Mouse (Mus musculus) olfactory bulb, adult 2 months (tissue): ENCODE measurements at regions not wholly inside any gene's neighbourhood (a gene's known extent, or its start where the extent isn't known, plus 50 kb on each side); places are given as distances from the start of the nearest gene placed in this dataset.

Experiments used
- H3K27ac ChIP-seq: fragments of 200-500 bp; 2 replicates; pipeline ENCODE4 v1.5.1; 2012; ENCODE audit warnings: low read depth, low read length; ENCODE audit not compliant: insufficient read depth
- H3K4me1 ChIP-seq: fragments of 200-500 bp; 2 replicates; pipeline ENCODE4 v1.6.1; 2012; ENCODE audit warnings: low read length; ENCODE audit not compliant: control insufficient read depth, insufficient read depth
- H3K4me3 ChIP-seq: fragments of 200-500 bp; 2 replicates; pipeline ENCODE4 v1.5.1; 2012; ENCODE audit warnings: mild to moderate bottlenecking, low read depth, low read length, moderate library complexity; ENCODE audit not compliant: insufficient read depth
- CTCF ChIP-seq: fragments of 200-500 bp; IDR thresholded peaks from 2 replicates; pipeline ENCODE4 v1.5.1; 2012; ENCODE audit warnings: low read depth, mild to moderate bottlenecking, low read length, moderate library complexity; ENCODE audit not compliant: insufficient read depth
- POLR2A ChIP-seq: fragments of 200-500 bp; IDR thresholded peaks from 2 replicates; pipeline ENCODE4 v1.6.1; 2012; ENCODE audit warnings: mild to moderate bottlenecking, low read depth, low read length, moderate library complexity; ENCODE audit not compliant: insufficient read depth
- WGBS: fragments of 180-500 bp; shearing (Covaris S2); methylation state at CpG from one replicate; pipeline ENCODE4 v1.1.7; 2018; 5-methylcytosine and 5-hydroxymethylcytosine counted together

GRCm38 (mm10) chr8:35996330-35997077, 230.9 kb downstream of the Gm19410 start:
- TF ChIP-seq CTCF (no peak), POLR2A (no peak)
- H3K27ac ChIP-seq, result no peak overlapping the region
- WGBS, result 69% methylated on average over 6 of the region's 6 CpGs
- H3K4me3 ChIP-seq, result no peak overlapping the region
- 0 out of 2 replicates have a peak, but pooled peaks cover 2% of the 10 kb centered on the region for H3K4me1 ChIP-seq

- no peak overlapping the region for H3K4me3 ChIP-seq
- 0 out of 2 replicates have a peak, but pooled peaks cover 2% of the 10 kb centered on the region for H3K4me1 ChIP-seq
- 83% methylated on average over 9 of the region's 9 CpGs for WGBS
- TF ChIP-seq POLR2A (no peak), CTCF (no peak)
- no peak overlapping the region for H3K27ac ChIP-seq
Measured at GRCm38 (mm10) chr8:35999584-35999983, 234.0 kb downstream of the Gm19410 start.

- TF ChIP-seq POLR2A (no peak), CTCF (no peak)
- Histone ChIP-seq H3K27ac (no peak overlapping the region), H3K4me3 (no peak overlapping the region), H3K4me1 (0 out of 2 replicates have a peak, but pooled peaks cover under 1% of the 10 kb centered on the region)
- WGBS, result 80% methylated on average over 2 of the region's 2 CpGs
Measured at GRCm38 (mm10) chr8:36004387-36004786, 238.8 kb downstream of the Gm19410 start.

GRCm38 (mm10) chr8:36005536-36005935, 239.9 kb downstream of the Gm19410 start:
- no peak overlapping the region for H3K27ac ChIP-seq
- peaks cover 4% of the 10 kb centered on the region; the same call in 1 of the 2 replicates for H3K4me1 ChIP-seq
- 79% methylated on average over 3 of the region's 3 CpGs for WGBS
- TF ChIP-seq POLR2A (no peak), CTCF (no peak)
- H3K4me3 ChIP-seq, result no peak overlapping the region

- peaks cover 4% of the 10 kb centered on the region; the same call in 1 of the 2 replicates for H3K4me1 ChIP-seq
- 95% methylated on average over 1 of the region's 1 CpGs for WGBS
- H3K27ac ChIP-seq, result no peak overlapping the region
- H3K4me3 ChIP-seq, result no peak overlapping the region
- TF ChIP-seq CTCF, result no peak
- no peak for TF ChIP-seq POLR2A
Measured at GRCm38 (mm10) chr8:36007724-36008123, 242.1 kb downstream of the Gm19410 start.

- no peak overlapping the region for H3K4me3 ChIP-seq
- TF ChIP-seq POLR2A (no peak), CTCF (no peak)
- peaks cover 6% of the 10 kb centered on the region; the same call in 1 of the 2 replicates for H3K4me1 ChIP-seq
- 67% methylated on average over 9 of the region's 9 CpGs for WGBS
- no peak overlapping the region for H3K27ac ChIP-seq
Measured at GRCm38 (mm10) chr8:36009565-36009964, 244.0 kb downstream of the Gm19410 start.

- Histone ChIP-seq H3K4me3 (no peak overlapping the region), H3K4me1 (peaks cover 6% of the 10 kb centered on the region; the same call in 1 of the 2 replicates), H3K27ac (no peak overlapping the region)
- TF ChIP-seq CTCF (no peak), POLR2A (no peak)
- WGBS, result 74% methylated on average over 11 of the region's 11 CpGs
Measured at GRCm38 (mm10) chr8:36010446-36011217, 245.0 kb downstream of the Gm19410 start.

- 0 out of 2 replicates have a peak, but pooled peaks cover 2% of the 10 kb centered on the region for H3K4me1 ChIP-seq
- no peak overlapping the region for H3K4me3 ChIP-seq
- H3K27ac ChIP-seq, result no peak overlapping the region
- no peak for TF ChIP-seq POLR2A
- TF ChIP-seq CTCF, result no peak
- 52% methylated on average over 8 of the region's 8 CpGs for WGBS
Measured at GRCm38 (mm10) chr8:36014862-36015261, 249.3 kb downstream of the Gm19410 start.
